Mouse (Mus musculus): ENCODE measurements around the gene Pabpc1l.

- TF ChIP-seq CEBPB (IDR thresholded peaks at IDR 0.05; ENCODE audit: insufficient read depth, poor library complexity, severe bottlenecking) (peak; percentile 71), MYOD1 (IDR thresholded peaks at IDR 0.05; ENCODE audit: control insufficient read depth in 1 of 3, insufficient read length in 2 of 3, low read depth in 2 of 3) (peak in 2 of 3 experiments; percentile 49 to 77), USF1 (IDR thresholded peaks at IDR 0.05; ENCODE audit: low read depth) (peak; percentile 87), POLR2A (IDR thresholded peaks at IDR 0.05; ENCODE audit: insufficient read length, low read depth) (peak; percentile 90), E2F4 (IDR thresholded peaks at IDR 0.05; ENCODE audit: insufficient read depth) (no peak), TCF12 (IDR thresholded peaks at IDR 0.05; ENCODE audit: insufficient read depth, poor library complexity, severe bottlenecking) (no peak), MYOG (IDR thresholded peaks at IDR 0.05; ENCODE audit: control insufficient read depth in 1 of 3, insufficient read depth in 1 of 3, insufficient read length in 2 of 3, low read depth in 2 of 3) (peak in 2 of 3 experiments; percentile 54 to 77), MAX (IDR thresholded peaks at IDR 0.05; ENCODE audit: low read depth) (no peak)
Measured at GRCm38 (mm10) chr2:163994977-163995862, 30.0 kb upstream of the Pabpc1l start.

All from myocyte (in vitro differentiated cells).